Mouse (Mus musculus): ENCODE results near the gene Fsd1. TPM values are rescaled to one million over a fixed set of nuclear protein-coding genes. Genes with fewer than 3 reads are reported as not detected.

Fsd1 gene
- polyA plus RNA-seq, 1 experiment: 22.0 TPM

GRCm38 (mm10) chr17:56034040-56034725 lies 47.9 kb downstream of the Fsd1 start:
- no peak overlapping the region for H3K4me3 ChIP-seq (ENCODE audit: low read depth, low read length)
- H3K27me3 ChIP-seq (ENCODE audit: control insufficient read depth, insufficient read depth, low read length, poor library complexity, severe bottlenecking): no peaks in the 10 kb centered on the region

DNA sequence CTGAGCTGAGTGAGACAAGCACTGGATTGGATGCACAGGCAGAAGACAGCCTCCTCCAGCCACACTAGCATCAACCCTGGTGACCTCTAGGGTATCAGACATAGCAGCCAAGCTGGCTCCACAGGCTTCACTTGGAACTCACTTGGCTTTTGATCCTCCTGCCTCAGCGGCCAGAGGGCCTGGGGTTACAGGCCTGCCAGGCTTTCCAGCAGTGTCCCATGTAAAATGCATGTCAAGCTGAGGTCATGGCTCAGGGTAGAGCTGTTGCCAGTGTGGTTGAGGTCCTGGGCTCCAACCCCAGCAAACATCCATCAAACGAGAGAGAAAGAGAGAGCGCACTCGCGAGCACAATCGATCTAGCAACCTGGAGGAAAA lies 48.4 kb downstream of the Fsd1 start:
- TF ChIP-seq POLR2A (IDR thresholded peaks at IDR 0.05; ENCODE audit: insufficient read depth, low read length) (no peak), CTCF (IDR thresholded peaks at IDR 0.05; ENCODE audit: low read depth, low read length) (no peak), EP300 (IDR thresholded peaks at IDR 0.05; ENCODE audit: insufficient read depth, low read depth, low read length) (no peak)
- Histone ChIP-seq H3K4me3 (ENCODE audit: low read depth, low read length) (no peak overlapping the region), H3K27ac (ENCODE audit: insufficient read depth, low read length) (no peak overlapping the region), H3K4me1 (ENCODE audit: control insufficient read depth, insufficient read depth, low read length) (peaks cover 2% of the 10 kb centered on the region), H3K36me3 (ENCODE audit: control insufficient read depth, insufficient read depth, low read length, poor library complexity, severe bottlenecking) (peaks cover 7% of the 10 kb centered on the region; the same call in 1 of the 2 replicates), H3K9me3 (replicated peaks; ENCODE audit: control insufficient read depth, insufficient read depth, low read length, poor library complexity, severe bottlenecking) (no peaks in the 10 kb centered on the region), H3K9ac (ENCODE audit: low read depth, poor library complexity, severe bottlenecking) (no peak overlapping the region), H3K27me3 (ENCODE audit: control insufficient read depth, insufficient read depth, low read length, poor library complexity, severe bottlenecking) (no peaks in the 10 kb centered on the region)

More at GRCm38 (mm10) chr17:56034040-56034725, 47.9 kb downstream of the Fsd1 start:
- TF ChIP-seq EP300 (IDR thresholded peaks at IDR 0.05; ENCODE audit: insufficient read depth, low read depth, low read length) (no peak), CTCF (IDR thresholded peaks at IDR 0.05; ENCODE audit: low read depth, low read length) (no peak), POLR2A (IDR thresholded peaks at IDR 0.05; ENCODE audit: insufficient read depth, low read length) (no peak)
- Histone ChIP-seq H3K4me1 (ENCODE audit: control insufficient read depth, insufficient read depth, low read length) (peaks cover 2% of the 10 kb centered on the region), H3K9me3 (replicated peaks; ENCODE audit: control insufficient read depth, insufficient read depth, low read length, poor library complexity, severe bottlenecking) (no peaks in the 10 kb centered on the region), H3K9ac (ENCODE audit: low read depth, poor library complexity, severe bottlenecking) (no peak overlapping the region), H3K27ac (ENCODE audit: insufficient read depth, low read length) (no peak overlapping the region), H3K36me3 (ENCODE audit: control insufficient read depth, insufficient read depth, low read length, poor library complexity, severe bottlenecking) (peaks cover 7% of the 10 kb centered on the region; the same call in 1 of the 2 replicates)

- no peaks in the 10 kb centered on the region for H3K27me3 ChIP-seq (ENCODE audit: control insufficient read depth, insufficient read depth, low read length, poor library complexity, severe bottlenecking)
Measured at GRCm38 (mm10) chr17:56035216-56035615, 48.9 kb downstream of the Fsd1 start.

DNA sequence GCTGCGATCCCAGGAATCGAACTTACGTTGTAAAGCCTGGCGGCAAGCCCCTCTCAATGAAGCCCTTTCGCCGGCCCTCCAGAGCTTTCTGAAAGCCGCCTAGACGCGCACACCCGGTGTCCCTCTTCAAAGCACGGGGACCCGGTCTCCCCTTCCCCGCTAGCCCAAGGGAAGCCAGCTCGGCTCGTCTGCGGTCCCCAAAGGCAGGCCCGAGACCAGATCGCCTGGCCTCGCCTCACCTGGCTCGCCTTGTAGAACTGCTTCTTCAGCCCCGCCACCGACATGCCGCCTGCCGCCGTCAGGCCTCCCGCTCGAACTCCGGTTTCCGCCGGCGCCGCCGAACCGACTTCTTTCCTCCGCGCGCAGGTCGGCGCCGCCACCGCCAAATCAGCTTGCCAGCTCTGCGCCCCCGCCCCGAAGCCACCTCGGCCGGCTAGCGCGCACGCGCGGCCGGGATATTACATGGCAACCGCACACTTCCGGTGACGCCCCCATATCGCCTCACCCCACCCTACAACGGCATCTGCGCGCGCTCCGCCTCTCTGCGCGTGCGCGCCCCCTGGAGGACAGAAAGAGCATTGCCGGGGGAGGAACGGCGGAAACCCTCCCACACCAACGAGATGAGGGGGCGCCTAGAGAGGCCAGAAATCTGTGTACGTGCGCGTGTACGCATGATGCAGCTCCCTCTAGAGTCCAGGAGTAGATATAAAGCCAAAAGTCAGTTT lies 50.0 kb downstream of the Fsd1 start, which contains the start of gene Sh3gl1:
Gene Sh3gl1 (minus strand): TSS at position 460 of the 725 bp plus-strand sequence.
- TF ChIP-seq EP300 (IDR thresholded peaks at IDR 0.05; ENCODE audit: insufficient read depth, low read depth, low read length): peak; percentile 75; the same call in 1 of the 2 replicates
- TF ChIP-seq POLR2A (IDR thresholded peaks at IDR 0.05; ENCODE audit: insufficient read depth, low read length): peak; percentile 37
- peak; percentile 99 for TF ChIP-seq CTCF (IDR thresholded peaks at IDR 0.05; ENCODE audit: low read depth, low read length)
- no peaks in the 10 kb centered on the region for H3K27me3 ChIP-seq (ENCODE audit: control insufficient read depth, insufficient read depth, low read length, poor library complexity, severe bottlenecking)
- peaks cover 2% of the 10 kb centered on the region for H3K4me1 ChIP-seq (ENCODE audit: control insufficient read depth, insufficient read depth, low read length)
- peak within 1 kb of the TSS; percentile 94 for H3K9ac ChIP-seq (ENCODE audit: low read depth, poor library complexity, severe bottlenecking)
- H3K27ac ChIP-seq (ENCODE audit: insufficient read depth, low read length): peak within 1 kb of the TSS; percentile 16
- H3K9me3 ChIP-seq (replicated peaks; ENCODE audit: control insufficient read depth, insufficient read depth, low read length, poor library complexity, severe bottlenecking): no peaks in the 10 kb centered on the region
- H3K4me3 ChIP-seq (ENCODE audit: low read depth, low read length): peak within 1 kb of the TSS; percentile 83
- peaks cover 7% of the 10 kb centered on the region; the same call in 1 of the 2 replicates for H3K36me3 ChIP-seq (ENCODE audit: control insufficient read depth, insufficient read depth, low read length, poor library complexity, severe bottlenecking)

More at GRCm38 (mm10) chr17:56035216-56035615, 48.9 kb downstream of the Fsd1 start:
- peaks cover 7% of the 10 kb centered on the region; the same call in 1 of the 2 replicates for H3K36me3 ChIP-seq (ENCODE audit: control insufficient read depth, insufficient read depth, low read length, poor library complexity, severe bottlenecking)
- H3K4me3 ChIP-seq (ENCODE audit: low read depth, low read length): no peak overlapping the region
- TF ChIP-seq EP300 (IDR thresholded peaks at IDR 0.05; ENCODE audit: insufficient read depth, low read depth, low read length): no peak
- TF ChIP-seq POLR2A (IDR thresholded peaks at IDR 0.05; ENCODE audit: insufficient read depth, low read length): no peak
- TF ChIP-seq CTCF (IDR thresholded peaks at IDR 0.05; ENCODE audit: low read depth, low read length): no peak
- peak overlapping the region; percentile 94 for H3K9ac ChIP-seq (ENCODE audit: low read depth, poor library complexity, severe bottlenecking)
- no peak overlapping the region for H3K27ac ChIP-seq (ENCODE audit: insufficient read depth, low read length)
- H3K9me3 ChIP-seq (replicated peaks; ENCODE audit: control insufficient read depth, insufficient read depth, low read length, poor library complexity, severe bottlenecking): no peaks in the 10 kb centered on the region
- H3K4me1 ChIP-seq (ENCODE audit: control insufficient read depth, insufficient read depth, low read length): peaks cover 2% of the 10 kb centered on the region

GRCm38 (mm10) chr17:56036901-56037287 lies 50.6 kb downstream of the Fsd1 start:
- peak overlapping the region; percentile 55 for H3K9ac ChIP-seq (ENCODE audit: low read depth, poor library complexity, severe bottlenecking)
- no peaks in the 10 kb centered on the region for H3K9me3 ChIP-seq (replicated peaks; ENCODE audit: control insufficient read depth, insufficient read depth, low read length, poor library complexity, severe bottlenecking)
- no peaks in the 10 kb centered on the region for H3K27me3 ChIP-seq (ENCODE audit: control insufficient read depth, insufficient read depth, low read length, poor library complexity, severe bottlenecking)
- TF ChIP-seq CTCF (IDR thresholded peaks at IDR 0.05; ENCODE audit: low read depth, low read length): no peak
- H3K36me3 ChIP-seq (ENCODE audit: control insufficient read depth, insufficient read depth, low read length, poor library complexity, severe bottlenecking): peaks cover 7% of the 10 kb centered on the region; the same call in 1 of the 2 replicates
- peak overlapping the region; percentile 66 for H3K4me3 ChIP-seq (ENCODE audit: low read depth, low read length)
- H3K4me1 ChIP-seq (ENCODE audit: control insufficient read depth, insufficient read depth, low read length): peaks cover 3% of the 10 kb centered on the region
- H3K27ac ChIP-seq (ENCODE audit: insufficient read depth, low read length): peak overlapping the region; percentile 1; the same call in 1 of the 2 replicates
